Mouse (Mus musculus) liver, embryonic 14.5 days (tissue): ENCODE data around the gene Apod. TPM values are rescaled to one million over a fixed set of nuclear protein-coding genes. Genes with fewer than 3 reads are reported as not detected.
"Not testable (repeated sequence)": the region's sequence is repeated elsewhere in the genome, so short reads cannot be mapped to it uniquely, and the experiment has no call there.

Source experiments
- ATAC-seq: fragments of 200-750 bp; cut with Nextera tagmentation; 2 replicates; pipeline ENCODE4 v1.8.0; 2017; ENCODE audit warnings: moderate number of reproducible peaks, mild to moderate bottlenecking, moderate library complexity; ENCODE audit not compliant: insufficient read depth
- DNase-seq, 3 experiments: peaks; one replicate each; pipeline ENCODE4 v3.0.0-alpha.2; 2012 to 2013; ENCODE audit warnings: low read depth in 3 of 3, low spot score in 3 of 3
- H3K27ac ChIP-seq: fragments of 300-500 bp; sonication (generic); 2 replicates; pipeline ENCODE4 v1.5.1; 2014; ENCODE audit warnings: moderate library complexity, mild to moderate bottlenecking, control low read depth, inconsistent platforms
- H3K27me3 ChIP-seq: fragments of 300-500 bp; sonication (generic); 2 replicates; pipeline ENCODE4 v1.6.1; 2014; ENCODE audit warnings: mild to moderate bottlenecking, low read length, moderate library complexity; ENCODE audit not compliant: control insufficient read depth, insufficient read depth
- H3K36me3 ChIP-seq: fragments of 300-500 bp; sonication (generic); replicated peaks from 2 replicates; pipeline ENCODE4 v1.6.1; 2014; ENCODE audit warnings: low read depth; ENCODE audit not compliant: control insufficient read depth, insufficient read depth
- H3K4me1 ChIP-seq, 2 experiments: fragments of 200-500 bp in 1 of 2; fragments of 300-500 bp in 1 of 2; sonication (generic) in 1 of 2; replicated peaks; 2 replicates each; pipeline ENCODE4 v1.6.1; 2012 to 2014; ENCODE audit warnings: antibody characterized with exemption in 1 of 2, inconsistent platforms in 1 of 2, low read length in 1 of 2; ENCODE audit not compliant: control insufficient read depth in 2 of 2, insufficient read depth in 2 of 2
- H3K4me2 ChIP-seq: fragments of 300-500 bp; sonication (generic); 2 replicates; pipeline ENCODE4 v1.6.1; 2014; ENCODE audit warnings: low read depth, mild to moderate bottlenecking, control low read depth, moderate library complexity
- H3K4me3 ChIP-seq, 2 experiments: fragments of 200-500 bp in 1 of 2; fragments of 300-500 bp in 1 of 2; sonication (generic) in 1 of 2; 2 replicates each; pipeline ENCODE4 v1.5.1; 2012 to 2014; ENCODE audit warnings: low read depth in 2 of 2, low read length in 2 of 2, mild to moderate bottlenecking in 2 of 2, control low read depth in 1 of 2, inconsistent platforms in 1 of 2, moderate library complexity in 1 of 2; ENCODE audit not compliant: insufficient read depth in 1 of 2
- H3K9ac ChIP-seq: fragments of 300-500 bp; sonication (generic); replicated peaks from 2 replicates; pipeline ENCODE4 v1.6.1; 2014; ENCODE audit warnings: mild to moderate bottlenecking, control low read depth, moderate library complexity
- H3K9me3 ChIP-seq: fragments of 300-500 bp; sonication (generic); 2 replicates; pipeline ENCODE4 v1.6.1; 2016; ENCODE audit warnings: low read length, mixed read lengths; ENCODE audit not compliant: control insufficient read depth
- CTCF ChIP-seq: IDR thresholded peaks from 2 replicates; pipeline ENCODE4 v1.5.1; 2016; ENCODE audit warnings: antibody characterized with exemption, low read depth, control low read depth
- EP300 ChIP-seq: IDR thresholded peaks from 2 replicates; pipeline ENCODE4 v1.6.1; 2016; ENCODE audit warnings: antibody characterized with exemption, low read depth
- WGBS: fragments of 180-500 bp; shearing (Covaris S2); extraction: QIAGEN DNeasy Blood & Tissue Kit; methylation state at CpG from one replicate; pipeline ENCODE4 v1.1.7; 2014; ENCODE audit not compliant: insufficient replicate concordance; 5-methylcytosine and 5-hydroxymethylcytosine counted together
- polyA plus RNA-seq, 2 experiments: library from polyadenylated mRNA; depleted of rRNA in 1 of 2; stranded (reverse) in 1 of 2; unstranded in 1 of 2; fragments of >200 nt; fragmentation: Nextera tagmentation in 1 of 2; extraction: Ambion mirVana in 1 of 2; gene quantifications; 2 replicates each; pipeline versions ENCODE4 v1.2.1 to v1.2.3; 2012 to 2014

Gene Apod
- polyA plus RNA-seq, 2 experiments: 0.11 TPM; not detected in 1

DNA sequence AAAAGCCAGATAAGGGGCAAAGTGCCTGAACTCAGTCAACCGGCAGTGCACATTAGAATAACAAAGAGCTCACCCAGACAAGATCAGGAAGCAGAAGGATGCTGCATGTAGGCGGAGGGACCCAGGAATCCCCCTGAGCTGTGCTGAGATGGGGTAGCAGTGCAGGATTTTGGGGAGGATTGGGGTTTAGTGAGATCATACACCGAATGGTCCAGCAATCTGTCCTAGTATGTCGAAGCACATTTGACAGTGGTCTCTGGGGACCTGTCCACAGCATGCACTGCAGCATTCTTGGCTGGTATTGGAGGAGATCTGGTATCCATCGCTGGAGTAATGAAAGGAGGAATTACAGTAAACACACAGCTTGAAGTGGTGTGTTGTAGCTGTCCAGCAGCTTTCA, 27.9 kb upstream of the Apod start:
- DNase-seq: no peak

GRCm38 (mm10) chr16:31339332-31339731, 24.7 kb upstream of the Apod start:
- ATAC-seq (no peak), DNase-seq (no peak)
- H3K27ac ChIP-seq: no peak overlapping the region
- no peaks in the 10 kb centered on the region for H3K36me3 ChIP-seq
- TF ChIP-seq EP300 (no peak), CTCF (no peak)
- no peak overlapping the region for H3K4me2 ChIP-seq
- H3K9me3 ChIP-seq: no peaks in the 10 kb centered on the region
- H3K27me3 ChIP-seq: no peaks in the 10 kb centered on the region
- WGBS: 49% methylated on average over 5 of the region's 5 CpGs
- H3K4me1 ChIP-seq: no peaks in the 10 kb centered on the region
- H3K9ac ChIP-seq: no peak overlapping the region
- no peak overlapping the region for H3K4me3 ChIP-seq

More for the DNA sequence above, 27.9 kb upstream of the Apod start:
- Histone ChIP-seq H3K4me1 (no peaks in the 10 kb centered on the region), H3K36me3 (no peaks in the 10 kb centered on the region), H3K9me3 (no peaks in the 10 kb centered on the region), H3K9ac (no peak overlapping the region), H3K4me3 (no peak overlapping the region), H3K27me3 (no peaks in the 10 kb centered on the region), H3K27ac (no peak overlapping the region), H3K4me2 (no peak overlapping the region)
- no peak for TF ChIP-seq EP300
- no peak for TF ChIP-seq CTCF
- ATAC-seq: no peak
- WGBS: 31% methylated on average over 5 of the region's 5 CpGs

GRCm38 (mm10) chr16:31337956-31338355, 23.3 kb upstream of the Apod start:
- Histone ChIP-seq H3K4me2 (no peak overlapping the region), H3K9ac (no peak overlapping the region), H3K4me1 (no peaks in the 10 kb centered on the region), H3K9me3 (no peaks in the 10 kb centered on the region), H3K27ac (no peak overlapping the region), H3K4me3 (no peak overlapping the region), H3K36me3 (no peaks in the 10 kb centered on the region), H3K27me3 (no peaks in the 10 kb centered on the region)
- no peak for TF ChIP-seq CTCF
- no peak for TF ChIP-seq EP300
- 36% methylated on average over 3 of the region's 3 CpGs for whole genome bisulfite sequencing
- DNase-seq (no peak), ATAC-seq (no peak)

DNA sequence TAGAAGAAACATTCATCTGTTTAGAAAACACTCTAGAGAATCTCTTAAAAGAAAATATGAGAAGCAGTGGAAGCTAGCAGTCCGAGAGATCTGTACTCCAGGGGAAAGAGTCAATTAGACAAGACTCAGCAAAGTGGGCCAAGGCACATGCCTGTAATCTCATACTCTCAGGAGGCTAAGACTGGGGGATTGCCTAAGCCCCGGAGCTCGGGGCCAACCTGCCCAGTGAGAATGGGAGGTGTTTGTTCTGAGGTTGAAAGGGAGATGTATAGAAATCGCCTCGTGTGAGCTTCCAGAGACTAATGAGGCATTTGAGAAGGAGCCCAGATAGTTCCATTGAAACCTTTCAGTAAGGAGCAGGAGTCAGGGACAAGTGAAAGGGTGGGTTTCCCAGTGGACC, 20.2 kb upstream of the Apod start:
- H3K9me3 ChIP-seq: no peaks in the 10 kb centered on the region
- H3K36me3 ChIP-seq: no peaks in the 10 kb centered on the region
- DNase-seq: no peak
- no peak for ATAC-seq
- no peak overlapping the region for H3K27ac ChIP-seq
- no peak overlapping the region for H3K4me3 ChIP-seq
- no peaks in the 10 kb centered on the region for H3K4me1 ChIP-seq
- WGBS: 28% methylated on average over 5 of the region's 5 CpGs
- TF ChIP-seq CTCF (no peak), EP300 (no peak)
- no peaks in the 10 kb centered on the region for H3K27me3 ChIP-seq
- H3K9ac ChIP-seq: no peak overlapping the region
- H3K4me2 ChIP-seq: no peak overlapping the region

DNA sequence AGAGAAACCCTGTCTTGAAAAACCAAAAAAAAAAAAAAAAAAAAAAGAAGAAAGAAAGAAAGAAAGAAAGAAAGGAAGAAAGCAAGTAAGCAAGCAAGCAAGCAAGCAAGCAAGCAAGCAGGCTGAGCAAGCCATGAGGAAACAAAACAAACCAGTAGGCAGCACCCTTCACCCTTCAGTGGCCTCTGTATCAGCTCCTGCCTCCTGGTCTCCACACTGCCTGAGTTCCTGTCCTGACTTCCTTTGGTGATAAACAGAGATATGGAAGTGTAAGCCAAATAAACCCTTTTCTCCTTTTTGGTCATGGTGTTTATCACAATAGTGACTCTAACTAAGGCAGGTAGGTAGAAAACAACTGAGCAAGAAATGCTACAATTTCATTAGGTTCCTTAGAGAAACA, 18.0 kb upstream of the Apod start:
- Histone ChIP-seq H3K9ac (no peak overlapping the region), H3K9me3 (no peaks in the 10 kb centered on the region), H3K36me3 (no peaks in the 10 kb centered on the region), H3K27ac (no peak overlapping the region), H3K4me2 (no peak overlapping the region), H3K4me3 (no peak overlapping the region), H3K27me3 (no peaks in the 10 kb centered on the region), H3K4me1 (no peaks in the 10 kb centered on the region)
- DNase-seq (no peak), ATAC-seq (no peak)
- no peak for TF ChIP-seq CTCF
- no peak for TF ChIP-seq EP300

- H3K9me3 ChIP-seq, H3K4me3 ChIP-seq, H3K4me2 ChIP-seq, H3K4me1 ChIP-seq, H3K27me3 ChIP-seq, ATAC-seq, H3K27ac ChIP-seq, H3K9ac ChIP-seq, DNase-seq, H3K36me3 ChIP-seq: not testable (repeated sequence)
- 80% methylated on average over 6 of the region's 6 CpGs for WGBS
Measured at GRCm38 (mm10) chr16:31330970-31331369, 16.4 kb upstream of the Apod start.
